Mouse (Mus musculus): ENCODE measurements around the gene Zbtb32. TPM values are rescaled to one million over a fixed set of nuclear protein-coding genes. Genes with fewer than 3 reads are reported as not detected.

Gene Zbtb32
- total and polyA plus RNA-seq, 3 experiments, result 173 to 183 (median 178) TPM

- Histone ChIP-seq H3K4me2 (ENCODE audit: insufficient read depth, low read depth, poor library complexity, severe bottlenecking) (peak overlapping the region; percentile 85), H3K36me3 (replicated peaks in 1 of 2; ENCODE audit: control insufficient read depth in 1 of 2, insufficient read depth in 1 of 2, low read length in 1 of 2) (peaks cover 32 to 47% of the 10 kb centered on the region in 2 experiments), H3K4me1 (ENCODE audit: control insufficient read depth in 1 of 2, insufficient read depth in 2 of 2) (peaks cover 4 to 33% of the 10 kb centered on the region in 2 experiments; a peak in 3 of 4 replicates), H3K9me3 (replicated peaks; ENCODE audit: low read length) (no peaks in the 10 kb centered on the region), H3K9ac (ENCODE audit: insufficient read depth, low read depth) (peak overlapping the region; percentile 98), H3K4me3 (replicated peaks in 1 of 3; ENCODE audit: low read depth in 2 of 3, low read length in 2 of 3, poor library complexity in 1 of 3) (peak overlapping the region; percentile 70 to 99 (median 99)), H3K79me2 (replicated peaks; ENCODE audit: control insufficient read depth, extremely low read depth, insufficient read depth, poor library complexity, severe bottlenecking) (peaks cover 25% of the 10 kb centered on the region), H3K27ac (ENCODE audit: insufficient read depth, low read depth) (peak overlapping the region; percentile 63), H3K27me3 (replicated peaks) (no peaks in the 10 kb centered on the region)
- in situ Hi-C loops (cut with MboI; ENCODE audit: low pct_ligation_motif_present, low pct_unique_long_range_greater_than_20kb, low sequenced_read_pairs) (loop anchor here (5.0 kb wide), 1 partner anchor 48 kb away; no protein-coding TSS in a partner anchor), dilution Hi-C loops (cut with MboI; ENCODE audit: extremely low pct_ligation_motif_present, extremely low pct_unique_long_range_greater_than_20kb, low sequenced_read_pairs) (no loop called here)
- TF ChIP-seq USF2 (conservative IDR thresholded peaks at IDR 0.05; ENCODE audit: low read depth, low read length) (no peak), MXI1 (IDR thresholded peaks at IDR 0.05; ENCODE audit: low read depth, low read length) (no peak), RAD21 (IDR thresholded peaks at IDR 0.05; ENCODE audit: low read depth, low read length) (no peak), MAX (IDR thresholded peaks at IDR 0.05; ENCODE audit: low read length) (no peak), CTCF (conservative IDR thresholded peaks at IDR 0.05 in 1 of 2, IDR thresholded peaks at IDR 0.05 in 1 of 2; ENCODE audit: low read depth in 2 of 2, low read length in 2 of 2) (no peak), ZKSCAN1 (IDR thresholded peaks at IDR 0.05; ENCODE audit: borderline replicate concordance, low read depth, low read length) (no peak), POLR2AphosphoS2 (IDR thresholded peaks at IDR 0.05; ENCODE audit: low read depth, low read length) (no peak), ELF1 (IDR thresholded peaks at IDR 0.05; ENCODE audit: low read depth, low read length) (no peak), ZMIZ1 (IDR thresholded peaks at IDR 0.05; ENCODE audit: low read depth, low read length) (no peak), MAFK (IDR thresholded peaks at IDR 0.05; ENCODE audit: insufficient replicate concordance, low read length) (no peak), MAZ (IDR thresholded peaks at IDR 0.05; ENCODE audit: low read depth, low read length) (no peak), KAT2A (IDR thresholded peaks at IDR 0.05; ENCODE audit: insufficient replicate concordance, low read length) (no peak), TCF12 (IDR thresholded peaks at IDR 0.05; ENCODE audit: low read depth, low read length) (no peak), GABPA (IDR thresholded peaks at IDR 0.05; ENCODE audit: insufficient replicate concordance, low read depth, low read length) (no peak), NELFE (IDR thresholded peaks at IDR 0.05; ENCODE audit: low read depth, low read length) (no peak), USF1 (IDR thresholded peaks at IDR 0.05; ENCODE audit: low read depth, low read length) (no peak), UBTF (IDR thresholded peaks at IDR 0.05; ENCODE audit: low read depth, low read length) (no peak), NRF1 (IDR thresholded peaks at IDR 0.05; ENCODE audit: low read depth, low read length) (no peak), POLR2A (IDR thresholded peaks at IDR 0.05; ENCODE audit: low read depth, low read length) (no peak), JUND (conservative IDR thresholded peaks at IDR 0.05; ENCODE audit: low read depth, low read length) (no peak)
- DNase-seq (ENCODE audit: extremely low read depth), result no peak
Observed at GRCm38 (mm10) chr7:30558656-30559442, 39.9 kb downstream of the Zbtb32 start.

All from CH12.LX (cell line).